Mouse (Mus musculus) kidney, adult 2 months (tissue): ENCODE results near the gene Ctnna3. TPM values are rescaled to one million over a fixed set of nuclear protein-coding genes. Genes with fewer than 3 reads are reported as not detected.

Source experiments
- DNase-seq: peaks from one replicate; pipeline ENCODE4 v3.0.0; 2021
- H3K27ac ChIP-seq: fragments of 200-500 bp; 2 replicates; pipeline ENCODE4 v1.5.1; 2012; ENCODE audit warnings: low read depth, low read length, control low read depth, inconsistent platforms; ENCODE audit not compliant: insufficient read depth
- H3K27me3 ChIP-seq: fragments of 200-500 bp; replicated peaks from 2 replicates; pipeline ENCODE4 v1.6.1; 2012; ENCODE audit warnings: mild to moderate bottlenecking, moderate library complexity, low read length, inconsistent platforms; ENCODE audit not compliant: control insufficient read depth, insufficient read depth
- H3K36me3 ChIP-seq: fragments of 200-500 bp; 2 replicates; pipeline ENCODE4 v1.6.1; 2012; ENCODE audit warnings: mild to moderate bottlenecking, moderate library complexity, low read length, inconsistent platforms; ENCODE audit not compliant: control insufficient read depth, insufficient read depth
- H3K4me1 ChIP-seq: fragments of 200-500 bp; 2 replicates; pipeline ENCODE4 v1.6.1; 2011; ENCODE audit warnings: low read length; ENCODE audit not compliant: control insufficient read depth, insufficient read depth
- H3K4me3 ChIP-seq: fragments of 200-500 bp; 2 replicates; pipeline ENCODE4 v1.5.1; 2011; ENCODE audit warnings: mild to moderate bottlenecking, low read depth, low read length, control low read depth; ENCODE audit not compliant: insufficient read depth
- CTCF ChIP-seq: fragments of 200-500 bp; conservative IDR thresholded peaks from 2 replicates; pipeline ENCODE4 v1.5.1; 2011; ENCODE audit warnings: low read depth, mild to moderate bottlenecking, control low read depth, low read length, moderate library complexity, mixed read lengths; ENCODE audit not compliant: insufficient read depth, insufficient read length
- POLR2A ChIP-seq: fragments of 200-500 bp; IDR thresholded peaks from one replicate; pipeline ENCODE4 v1.6.1; 2011; ENCODE audit warnings: low read depth, low read length, control low read depth
- WGBS: fragments of 180-500 bp; shearing (Covaris S2); methylation state at CpG from one replicate; pipeline ENCODE4 v1.1.7; 2018; 5-methylcytosine and 5-hydroxymethylcytosine counted together
- polyA plus RNA-seq: library from polyadenylated mRNA; depleted of rRNA; stranded (reverse); fragments of >200 nt; gene quantifications from 2 replicates; pipeline ENCODE4 v1.2.3, GENCODE M21; 2012

The Ctnna3 gene
- polyA plus RNA-seq, 1 experiment, result 0.09 TPM

GRCm38 (mm10) chr10:64438736-64439135 is 1008.8 kb downstream of the Ctnna3 start:
- H3K27ac ChIP-seq, result no peak overlapping the region
- TF ChIP-seq POLR2A, result no peak
- TF ChIP-seq CTCF, result no peak
- no peak overlapping the region for H3K4me3 ChIP-seq
- H3K36me3 ChIP-seq, result no peaks in the 10 kb centered on the region
- DNase-seq, result no peak
- no peaks in the 10 kb centered on the region for H3K4me1 ChIP-seq
- H3K27me3 ChIP-seq, result no peaks in the 10 kb centered on the region

GRCm38 (mm10) chr10:64448624-64449023 is 1018.7 kb downstream of the Ctnna3 start:
- no peaks in the 10 kb centered on the region for H3K27me3 ChIP-seq
- WGBS, result 82% methylated on average over 2 of the region's 2 CpGs
- no peak for DNase-seq
- no peaks in the 10 kb centered on the region for H3K4me1 ChIP-seq
- H3K36me3 ChIP-seq, result no peaks in the 10 kb centered on the region
- TF ChIP-seq CTCF (no peak), POLR2A (no peak)
- H3K27ac ChIP-seq, result no peak overlapping the region
- H3K4me3 ChIP-seq, result no peak overlapping the region

GRCm38 (mm10) chr10:64483281-64483680 is 1053.4 kb downstream of the Ctnna3 start:
- TF ChIP-seq POLR2A (no peak), CTCF (no peak)
- DNase-seq, result no peak
- Histone ChIP-seq H3K27ac (no peak overlapping the region), H3K36me3 (no peaks in the 10 kb centered on the region), H3K27me3 (no peaks in the 10 kb centered on the region), H3K4me1 (no peaks in the 10 kb centered on the region), H3K4me3 (no peak overlapping the region)
- 73% methylated on average over 5 of the region's 5 CpGs for WGBS

- H3K27me3 ChIP-seq, result no peaks in the 10 kb centered on the region
- no peaks in the 10 kb centered on the region for H3K4me1 ChIP-seq
- TF ChIP-seq CTCF, result no peak
- no peak for TF ChIP-seq POLR2A
- DNase-seq, result no peak
- no peak overlapping the region for H3K27ac ChIP-seq
- H3K36me3 ChIP-seq, result no peaks in the 10 kb centered on the region
- no peak overlapping the region for H3K4me3 ChIP-seq
Measured at GRCm38 (mm10) chr10:64489471-64489870, 1059.6 kb downstream of the Ctnna3 start.

- TF ChIP-seq CTCF (no peak), POLR2A (no peak)
- no peak for DNase-seq
- 68% methylated on average over 3 of the region's 3 CpGs for WGBS
Measured at GRCm38 (mm10) chr10:64543647-64544046, 1113.7 kb downstream of the Ctnna3 start.

GRCm38 (mm10) chr10:64544389-64544788 is 1114.5 kb downstream of the Ctnna3 start:
- H3K4me3 ChIP-seq, result no peak overlapping the region
- no peak overlapping the region for H3K27ac ChIP-seq
- H3K27me3 ChIP-seq, result no peaks in the 10 kb centered on the region
- 45% methylated on average over 2 of the region's 2 CpGs for WGBS
- H3K36me3 ChIP-seq, result no peaks in the 10 kb centered on the region
- no peaks in the 10 kb centered on the region for H3K4me1 ChIP-seq
- no peak for DNase-seq
- TF ChIP-seq CTCF (no peak), POLR2A (no peak)

More at GRCm38 (mm10) chr10:64543647-64544046, 1113.7 kb downstream of the Ctnna3 start:
- no peak overlapping the region for H3K27ac ChIP-seq
- H3K27me3 ChIP-seq, result no peaks in the 10 kb centered on the region
- H3K4me3 ChIP-seq, result no peak overlapping the region
- H3K36me3 ChIP-seq, result no peaks in the 10 kb centered on the region
- H3K4me1 ChIP-seq, result no peaks in the 10 kb centered on the region

GRCm38 (mm10) chr10:64571311-64571710 is 1141.4 kb downstream of the Ctnna3 start:
- Histone ChIP-seq H3K4me3 (no peak overlapping the region), H3K27me3 (no peaks in the 10 kb centered on the region; the same call in 1 of the 2 replicates), H3K36me3 (no peaks in the 10 kb centered on the region), H3K27ac (no peak overlapping the region), H3K4me1 (no peaks in the 10 kb centered on the region)
- WGBS, result 84% methylated on average over 3 of the region's 3 CpGs
- TF ChIP-seq POLR2A (no peak), CTCF (no peak)
- no peak for DNase-seq

GRCm38 (mm10) chr10:64588116-64588515 is 1158.2 kb downstream of the Ctnna3 start:
- no peaks in the 10 kb centered on the region for H3K27me3 ChIP-seq
- WGBS, result 80% methylated on average over 2 of the region's 2 CpGs
- H3K4me3 ChIP-seq, result no peak overlapping the region
- H3K36me3 ChIP-seq, result no peaks in the 10 kb centered on the region
- DNase-seq, result no peak
- no peaks in the 10 kb centered on the region for H3K4me1 ChIP-seq
- H3K27ac ChIP-seq, result no peak overlapping the region
- TF ChIP-seq CTCF, result no peak
- TF ChIP-seq POLR2A, result no peak
